Mouse (Mus musculus) olfactory bulb, adult 2 months (tissue): ENCODE measurements around the gene Adamtsl2. TPM values are rescaled to one million over a fixed set of nuclear protein-coding genes. Genes with fewer than 3 reads are reported as not detected.
A peak's percentile ranks its signal among the peaks of the same experiment; 100 is the strongest.

ENCODE experiments used
- H3K27ac ChIP-seq: fragments of 200-500 bp; 2 replicates; pipeline ENCODE4 v1.5.1; 2012; ENCODE audit warnings: low read depth, low read length; ENCODE audit not compliant: insufficient read depth
- H3K4me1 ChIP-seq: fragments of 200-500 bp; 2 replicates; pipeline ENCODE4 v1.6.1; 2012; ENCODE audit warnings: low read length; ENCODE audit not compliant: control insufficient read depth, insufficient read depth
- H3K4me3 ChIP-seq: fragments of 200-500 bp; 2 replicates; pipeline ENCODE4 v1.5.1; 2012; ENCODE audit warnings: mild to moderate bottlenecking, low read depth, low read length, moderate library complexity; ENCODE audit not compliant: insufficient read depth
- CTCF ChIP-seq: fragments of 200-500 bp; IDR thresholded peaks from 2 replicates; pipeline ENCODE4 v1.5.1; 2012; ENCODE audit warnings: low read depth, mild to moderate bottlenecking, low read length, moderate library complexity; ENCODE audit not compliant: insufficient read depth
- POLR2A ChIP-seq: fragments of 200-500 bp; IDR thresholded peaks from 2 replicates; pipeline ENCODE4 v1.6.1; 2012; ENCODE audit warnings: mild to moderate bottlenecking, low read depth, low read length, moderate library complexity; ENCODE audit not compliant: insufficient read depth
- WGBS: fragments of 180-500 bp; shearing (Covaris S2); methylation state at CpG from one replicate; pipeline ENCODE4 v1.1.7; 2018; 5-methylcytosine and 5-hydroxymethylcytosine counted together
- polyA plus RNA-seq: library from polyadenylated mRNA; stranded (reverse); fragments of >200 nt; gene quantifications from 2 replicates; pipeline ENCODE4 v1.2.4, GENCODE M21; 2012; ENCODE audit warnings: low replicate concordance; ENCODE audit not compliant: missing spikeins, insufficient read depth, insufficient read length

The Adamtsl2 gene
- polyA plus RNA-seq, 1 experiment = not detected

DNA sequence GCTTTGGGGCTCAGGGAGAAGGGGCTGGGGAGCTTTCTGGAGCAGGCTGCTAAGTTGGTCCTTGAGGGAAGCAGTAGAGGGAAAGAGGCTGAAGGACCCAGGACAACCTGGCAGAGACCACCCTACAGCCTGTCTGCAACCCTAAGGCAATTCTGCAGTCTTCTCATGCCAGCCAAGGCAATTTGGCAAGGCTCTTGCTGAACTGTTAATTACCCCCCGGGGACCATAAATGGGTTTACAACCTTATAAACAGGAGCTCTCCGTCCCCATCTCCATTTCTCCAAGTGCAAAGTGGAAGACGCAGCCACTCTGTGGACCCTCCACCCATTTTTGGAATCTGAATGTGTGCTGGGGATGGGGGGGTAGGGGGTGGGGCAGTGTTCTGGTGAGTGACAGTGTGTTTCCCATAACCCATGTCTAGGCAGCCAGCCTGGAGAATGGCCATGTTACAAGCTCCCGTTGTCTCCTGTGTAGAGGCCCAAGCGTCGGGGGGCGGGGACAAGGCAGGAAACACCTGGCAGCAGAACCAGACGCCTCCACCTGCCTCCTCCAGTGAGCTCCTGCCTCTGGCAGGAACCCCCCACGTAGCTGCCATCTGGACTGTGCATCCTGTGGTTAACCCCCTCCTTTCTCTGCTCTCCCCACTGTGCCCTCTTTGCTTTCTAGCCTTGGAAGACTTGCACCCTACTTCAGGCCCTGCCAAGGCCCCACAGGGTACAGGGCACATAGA is 42.6 kb downstream of the Adamtsl2 start:
- TF ChIP-seq CTCF (no peak), POLR2A (no peak)
- peaks cover 63% of the 10 kb centered on the region for H3K4me1 ChIP-seq
- 17% methylated on average over 9 of the region's 9 CpGs for WGBS
- peak overlapping the region; percentile 18; the same call in 1 of the 2 replicates for H3K27ac ChIP-seq
- H3K4me3 ChIP-seq = no peak overlapping the region

DNA sequence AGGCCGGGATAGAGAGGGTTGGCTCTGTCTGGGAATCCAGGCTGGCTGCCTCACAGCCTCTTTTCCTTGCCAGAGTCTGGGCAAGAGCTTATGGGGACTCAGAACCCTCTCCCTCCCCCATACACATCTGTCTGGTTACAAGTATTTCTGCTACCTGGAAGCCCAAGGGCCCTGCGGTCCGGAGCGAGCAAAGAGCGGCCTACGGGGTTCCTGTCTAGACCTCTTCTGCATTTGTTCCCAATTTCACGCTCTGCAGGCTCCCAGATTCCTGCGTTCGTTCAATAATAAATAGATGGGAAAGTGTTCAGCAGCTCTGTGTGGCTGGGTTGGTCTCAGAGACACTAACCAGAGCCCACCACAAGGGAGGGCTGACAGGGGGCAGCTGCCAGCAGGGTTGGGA is 43.4 kb downstream of the Adamtsl2 start:
- Histone ChIP-seq H3K27ac (no peak overlapping the region), H3K4me1 (peaks cover 70% of the 10 kb centered on the region), H3K4me3 (no peak overlapping the region)
- no peak for TF ChIP-seq CTCF
- no peak for TF ChIP-seq POLR2A
- WGBS = 49% methylated on average over 9 of the region's 9 CpGs

DNA sequence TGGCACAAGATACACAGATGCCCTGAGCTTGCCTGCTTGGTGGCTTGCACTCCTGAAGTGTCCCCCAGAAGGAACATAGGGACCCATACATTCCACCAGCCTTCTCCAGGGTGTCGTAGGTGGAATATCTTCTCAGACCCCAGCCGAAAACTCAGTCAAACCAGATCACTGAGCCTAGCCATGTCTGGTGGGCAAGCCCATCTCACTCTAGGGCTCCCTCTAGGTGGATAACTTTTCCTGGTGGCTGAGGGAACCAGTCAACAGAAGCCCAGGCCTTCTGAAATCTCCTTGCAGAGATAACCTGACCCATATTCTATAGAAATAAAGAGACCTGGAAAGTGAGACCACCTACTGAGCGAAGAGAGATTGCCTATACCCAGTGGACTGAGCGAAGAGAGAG is 43.9 kb downstream of the Adamtsl2 start:
- WGBS = 89% methylated on average over 4 of the region's 4 CpGs
- Histone ChIP-seq H3K4me1 (peaks cover 75% of the 10 kb centered on the region), H3K27ac (no peak overlapping the region), H3K4me3 (no peak overlapping the region)
- TF ChIP-seq POLR2A = no peak
- TF ChIP-seq CTCF = no peak

DNA sequence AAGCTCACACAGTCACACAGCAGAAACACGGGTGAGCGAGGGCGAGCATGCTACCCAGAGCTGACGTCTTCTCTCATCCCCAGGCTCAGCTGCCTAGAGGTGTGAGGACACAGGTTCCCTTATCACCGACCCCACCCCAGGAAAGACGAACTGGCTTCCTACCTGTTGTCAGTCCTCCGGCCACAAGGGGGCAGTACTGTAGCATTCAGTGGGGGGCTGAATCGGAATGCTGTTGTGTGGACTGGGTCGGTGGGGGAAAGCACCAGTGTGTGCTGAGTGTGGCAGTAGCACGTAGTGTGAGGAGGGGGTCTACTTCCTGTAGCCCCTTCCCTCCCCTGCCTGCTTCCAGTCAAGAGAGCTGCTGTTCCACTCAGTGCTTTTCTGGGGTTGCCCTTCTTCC is 46.8 kb downstream of the Adamtsl2 start:
- TF ChIP-seq POLR2A = no peak
- peak; percentile 87 for TF ChIP-seq CTCF
- WGBS = 40% methylated on average over 10 of the region's 10 CpGs
- Histone ChIP-seq H3K4me3 (no peak overlapping the region), H3K4me1 (peaks cover 64% of the 10 kb centered on the region), H3K27ac (no peak overlapping the region)

DNA sequence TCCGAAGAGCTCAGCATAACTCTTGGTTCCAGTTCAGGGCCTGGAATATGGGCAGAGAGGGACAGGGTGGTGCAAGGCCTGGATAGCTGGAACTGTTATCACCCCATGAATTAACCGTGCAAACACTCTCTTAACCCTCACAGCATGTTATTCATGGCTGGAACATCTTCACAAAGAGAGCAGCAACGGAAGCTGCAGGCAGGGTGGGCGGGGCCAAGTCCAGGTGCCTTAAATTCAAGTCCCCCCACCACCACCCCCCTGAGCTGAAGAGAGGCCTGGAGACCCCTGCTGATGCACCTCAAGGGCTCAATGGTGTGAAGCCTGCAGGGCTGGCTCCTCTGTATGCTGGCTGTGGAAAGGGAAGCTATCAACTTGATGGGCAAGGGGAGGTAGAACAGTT is 47.3 kb downstream of the Adamtsl2 start:
- TF ChIP-seq CTCF = no peak
- no peak for TF ChIP-seq POLR2A
- WGBS = 59% methylated on average over 4 of the region's 4 CpGs
- no peak overlapping the region for H3K27ac ChIP-seq
- H3K4me3 ChIP-seq = no peak overlapping the region
- H3K4me1 ChIP-seq = peaks cover 61% of the 10 kb centered on the region

DNA sequence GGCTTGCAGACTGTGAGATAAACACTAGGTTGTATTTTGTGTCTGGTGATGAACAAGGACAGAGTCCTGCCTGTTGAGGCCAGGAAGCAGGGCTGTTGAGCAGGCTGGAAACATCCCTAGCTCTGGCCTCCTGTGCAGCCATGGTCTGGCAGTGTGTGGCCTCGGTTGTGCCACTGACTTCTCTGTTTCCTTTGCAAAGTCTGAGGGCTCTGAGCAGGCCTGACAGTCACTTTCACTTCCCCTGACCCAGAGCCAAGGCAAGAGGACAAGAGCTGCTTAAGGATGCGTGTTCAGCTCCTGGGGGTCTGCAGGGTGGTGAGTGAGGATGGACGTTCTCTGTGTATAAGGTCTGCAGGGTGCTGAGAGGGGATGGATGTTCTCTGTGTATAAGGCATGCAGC is 49.8 kb downstream of the Adamtsl2 start:
- WGBS = 71% methylated on average over 3 of the region's 3 CpGs
- H3K4me1 ChIP-seq = peaks cover 52% of the 10 kb centered on the region
- no peak overlapping the region for H3K27ac ChIP-seq
- TF ChIP-seq CTCF (no peak), POLR2A (no peak)
- no peak overlapping the region for H3K4me3 ChIP-seq

DNA sequence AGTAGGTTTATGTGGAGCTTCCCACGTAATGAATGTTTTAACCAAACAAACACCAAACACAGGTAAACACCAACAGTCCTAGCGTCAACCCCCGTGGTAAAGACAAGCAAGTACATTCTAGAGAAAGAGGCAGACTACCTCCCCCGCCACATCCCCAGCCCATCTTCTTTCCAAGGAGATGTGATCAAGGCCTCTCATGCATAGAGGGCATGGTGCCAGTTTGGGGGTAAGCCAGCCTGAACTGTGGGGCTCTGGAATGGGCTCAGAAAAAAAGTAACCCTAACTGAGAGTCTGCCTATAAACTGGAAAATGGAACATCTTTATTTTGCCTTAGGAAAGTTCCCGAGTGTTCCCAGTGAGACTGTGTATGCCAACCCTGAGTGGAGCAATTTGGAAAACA is 56.8 kb downstream of the Adamtsl2 start:
- no peak for TF ChIP-seq POLR2A
- no peak for TF ChIP-seq CTCF
- no peak overlapping the region for H3K27ac ChIP-seq
- peaks cover 52% of the 10 kb centered on the region for H3K4me1 ChIP-seq
- WGBS = 37% methylated on average over 5 of the region's 5 CpGs
- H3K4me3 ChIP-seq = no peak overlapping the region

DNA sequence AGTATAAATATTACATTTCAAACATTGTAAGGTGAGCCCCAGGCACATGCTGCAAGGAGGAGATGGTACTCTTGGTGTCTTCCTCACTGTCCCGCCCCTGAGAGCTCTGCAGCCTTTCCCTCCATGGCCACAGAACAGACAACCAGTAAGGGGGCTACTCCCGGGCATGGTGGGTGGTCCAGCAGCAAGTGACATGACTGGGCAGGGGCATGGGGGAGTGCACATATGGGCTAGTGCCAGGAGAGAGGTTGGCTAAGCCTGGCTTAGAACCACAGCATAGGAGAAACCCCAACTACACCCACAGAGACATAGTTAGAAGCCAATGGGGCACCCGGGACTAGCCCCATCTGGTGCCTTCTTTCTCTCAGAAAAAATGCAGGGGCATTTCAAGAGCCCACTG is 57.2 kb downstream of the Adamtsl2 start:
- no peak overlapping the region for H3K27ac ChIP-seq
- WGBS = 49% methylated on average over 3 of the region's 3 CpGs

DNA sequence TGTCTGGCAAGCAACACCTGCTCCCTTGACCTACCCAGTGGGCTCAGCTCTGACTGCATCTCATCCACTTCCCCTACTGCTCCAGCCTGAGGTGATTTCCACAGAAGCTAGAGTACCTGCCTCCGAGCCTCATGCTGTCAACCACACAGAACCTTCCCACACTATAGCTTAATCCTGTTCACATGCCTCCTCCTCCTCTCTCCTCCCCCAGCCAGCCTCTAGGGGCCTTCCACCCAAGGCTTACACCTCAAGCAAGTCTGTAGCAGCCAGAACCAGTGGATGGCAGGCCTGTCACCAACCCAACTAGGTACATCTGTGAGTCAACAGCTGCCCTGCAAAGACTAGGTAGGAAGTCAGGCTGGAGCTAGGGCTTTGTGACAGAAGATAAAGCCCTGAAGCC is 57.6 kb downstream of the Adamtsl2 start:
- no peak for TF ChIP-seq POLR2A
- TF ChIP-seq CTCF = no peak
- Histone ChIP-seq H3K4me3 (no peak overlapping the region), H3K4me1 (peaks cover 50% of the 10 kb centered on the region), H3K27ac (no peak overlapping the region; the same call in 1 of the 2 replicates)
- 68% methylated on average over 1 of the region's 1 CpGs for WGBS

More for the DNA sequence above, 57.2 kb downstream of the Adamtsl2 start:
- Histone ChIP-seq H3K4me3 (no peak overlapping the region), H3K4me1 (peaks cover 51% of the 10 kb centered on the region)
- no peak for TF ChIP-seq POLR2A
- no peak for TF ChIP-seq CTCF

DNA sequence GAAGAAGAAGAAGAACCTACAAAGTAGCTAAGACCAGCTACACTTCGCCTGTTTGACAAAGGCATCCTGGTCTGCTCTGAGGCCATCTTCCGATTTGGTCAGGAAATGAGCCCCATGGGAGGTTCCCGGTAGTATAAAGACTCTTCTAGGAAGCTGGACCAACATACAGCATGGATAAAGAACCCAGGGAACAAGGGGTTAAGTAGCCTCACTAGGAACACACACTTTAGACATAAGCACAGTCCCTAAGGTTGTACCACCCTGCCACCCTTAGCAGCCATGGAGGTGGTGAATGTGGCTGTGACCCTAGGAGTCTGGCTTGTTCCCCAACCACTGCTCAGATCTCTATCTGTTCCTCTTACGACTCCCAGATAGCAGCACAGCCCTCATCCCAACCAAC is 59.2 kb downstream of the Adamtsl2 start:
- Histone ChIP-seq H3K4me3 (peak overlapping the region; percentile 53; the same call in 1 of the 2 replicates), H3K27ac (no peak overlapping the region), H3K4me1 (peaks cover 43% of the 10 kb centered on the region)
- 63% methylated on average over 4 of the region's 4 CpGs for WGBS
- TF ChIP-seq CTCF (no peak), POLR2A (no peak)
